Mouse (Mus musculus) stomach, postnatal 0 days (tissue): ENCODE measurements around the gene Chd9.

ENCODE experiments used
- CTCF ChIP-seq: IDR thresholded peaks from 2 replicates; pipeline ENCODE4 v1.5.1; 2016; ENCODE audit warnings: antibody characterized with exemption, low read depth, mild to moderate bottlenecking, moderate library complexity
- EP300 ChIP-seq: optimal IDR thresholded peaks from 2 replicates; pipeline ENCODE3; 2016; ENCODE audit warnings: antibody characterized with exemption

GRCm38 (mm10) chr8:90867061-90867460 lies 38.9 kb downstream of the Chd9 start:
- TF ChIP-seq CTCF (no peak), EP300 (no peak)
